Mouse (Mus musculus) v-Abl transformed pro-B cells (cell line): ENCODE data around the gene Ddx23.

Experiments
- in situ Hi-C, 2 experiments: fragments of 400-800 bp; cut with MboI; formaldehyde crosslinking; loops; one replicate each; pipeline ENCODE4 v1.15.1; 2025; ENCODE audit not compliant: unreplicated experiment in 2 of 2

Ddx23 gene

GRCm38 (mm10) chr15:98662567-98663545 lies at the start of gene Ddx23:
Ddx23 (minus strand) TSS chr15:98662894.
- in situ Hi-C loops, result loop anchor here in 1 of 2 experiments (5.0 kb wide), 1 partner anchor 139 kb away; no protein-coding TSS in a partner anchor

GRCm38 (mm10) chr15:98710442-98710841 lies 47.7 kb upstream of the Ddx23 start:
- in situ Hi-C loops, result loop anchor here in 1 of 2 experiments (5.0 kb wide), 1 partner anchor 77 kb away; the partner anchor contains the start of gene Wnt1

- in situ Hi-C loops, result no loop called here
These were observed 45.2 kb upstream of the Ddx23 start, which contains the start of gene Ccdc65 for GRCm38 (mm10) chr15:98707766-98708372. Ccdc65 (plus strand) TSS chr15:98708207.

GRCm38 (mm10) chr15:98704312-98704711 lies 41.6 kb upstream of the Ddx23 start:
- in situ Hi-C loops, result loop anchor here (5.0 kb wide), 2 partner anchors 37 to 122 kb away; no protein-coding TSS in a partner anchor

GRCm38 (mm10) chr15:98699190-98700105 lies 36.8 kb upstream of the Ddx23 start:
- in situ Hi-C loops, result loop anchor here (5.0 kb wide), 2 partner anchors 32 to 117 kb away; no protein-coding TSS in a partner anchor

- in situ Hi-C loops, result no loop called here
These were observed 33.5 kb upstream of the Ddx23 start for GRCm38 (mm10) chr15:98696216-98696615.

- in situ Hi-C loops, result no loop called here
These were observed 33.0 kb upstream of the Ddx23 start for GRCm38 (mm10) chr15:98695726-98696125.

- in situ Hi-C loops, result no loop called here
These were observed 29.5 kb upstream of the Ddx23 start for GRCm38 (mm10) chr15:98692171-98692715.

GRCm38 (mm10) chr15:98691486-98692147 lies 28.9 kb upstream of the Ddx23 start:
- in situ Hi-C loops, result no loop called here

GRCm38 (mm10) chr15:98689682-98690081 lies 27.0 kb upstream of the Ddx23 start:
- in situ Hi-C loops, result no loop called here

GRCm38 (mm10) chr15:98685926-98686325 lies 23.2 kb upstream of the Ddx23 start:
- in situ Hi-C loops, result no loop called here

- in situ Hi-C loops, result no loop called here
These were observed 21.1 kb upstream of the Ddx23 start for GRCm38 (mm10) chr15:98683746-98684145.

- in situ Hi-C loops, result no loop called here
These were observed 20.5 kb upstream of the Ddx23 start for GRCm38 (mm10) chr15:98683177-98683576.

GRCm38 (mm10) chr15:98681633-98682032 lies 18.9 kb upstream of the Ddx23 start:
- in situ Hi-C loops, result no loop called here

- in situ Hi-C loops, result no loop called here
These were observed 18.0 kb upstream of the Ddx23 start for GRCm38 (mm10) chr15:98680660-98681059.

GRCm38 (mm10) chr15:98677977-98678376 lies 15.3 kb upstream of the Ddx23 start:
- in situ Hi-C loops, result no loop called here

GRCm38 (mm10) chr15:98676940-98677728 lies 14.4 kb upstream of the Ddx23 start, which contains the start of gene Rnd1:
Rnd1 (minus strand) TSS chr15:98677461.
- in situ Hi-C loops, result no loop called here

GRCm38 (mm10) chr15:98676471-98676870 lies 13.8 kb upstream of the Ddx23 start:
- in situ Hi-C loops, result no loop called here
